Mouse (Mus musculus) myocyte (in vitro differentiated cells): ENCODE measurements around the gene Syce3. TPM values are rescaled to one million over a fixed set of nuclear protein-coding genes. Genes with fewer than 3 reads are reported as not detected.

Experiments
- H3K27me3 ChIP-seq: one replicate; pipeline ENCODE4 v1.6.1; 2011; ENCODE audit not compliant: control insufficient read depth, insufficient read depth, insufficient read length
- H3K36me3 ChIP-seq: one replicate; pipeline ENCODE4 v1.6.1; 2011; ENCODE audit not compliant: control insufficient read depth, insufficient read depth
- H3K4me2 ChIP-seq: one replicate; pipeline ENCODE4 v1.6.1; 2011; ENCODE audit warnings: low read depth, control low read depth
- H3K4me3 ChIP-seq: one replicate; pipeline ENCODE4 v1.5.1; 2011; ENCODE audit warnings: mild to moderate bottlenecking, control low read depth, moderate library complexity
- H3K79me2 ChIP-seq: one replicate; pipeline ENCODE4 v1.6.1; 2011; ENCODE audit not compliant: control insufficient read depth, insufficient read depth
- H3ac ChIP-seq: one replicate; pipeline ENCODE4 v1.6.1; 2011; ENCODE audit not compliant: control insufficient read depth, insufficient read length
- CEBPB ChIP-seq: IDR thresholded peaks from 2 replicates; pipeline ENCODE4 v1.6.1; 2011; ENCODE audit warnings: mild to moderate bottlenecking, moderate library complexity; ENCODE audit not compliant: poor library complexity, insufficient read depth, severe bottlenecking
- E2F4 ChIP-seq: IDR thresholded peaks from one replicate; pipeline ENCODE4 v1.6.1; 2011; ENCODE audit warnings: mild to moderate bottlenecking, control low read depth, moderate library complexity; ENCODE audit not compliant: insufficient read depth
- MAX ChIP-seq: IDR thresholded peaks from one replicate; pipeline ENCODE4 v1.6.1; 2011; ENCODE audit warnings: low read depth, mild to moderate bottlenecking, control low read depth
- MYOD1 ChIP-seq, 3 experiments: IDR thresholded peaks; one replicate each; pipeline ENCODE4 v1.6.1; 2011; ENCODE audit warnings: control low read depth in 2 of 3, low read depth in 2 of 3, mild to moderate bottlenecking in 2 of 3, moderate library complexity in 1 of 3; ENCODE audit not compliant: insufficient read length in 2 of 3, control insufficient read depth in 1 of 3
- MYOG ChIP-seq, 3 experiments: IDR thresholded peaks; one replicate each; pipeline ENCODE4 v1.6.1; 2011; ENCODE audit warnings: control low read depth in 2 of 3, low read depth in 2 of 3, mild to moderate bottlenecking in 2 of 3; ENCODE audit not compliant: insufficient read length in 2 of 3, control insufficient read depth in 1 of 3, insufficient read depth in 1 of 3
- POLR2A ChIP-seq: IDR thresholded peaks from one replicate; pipeline ENCODE4 v1.6.1; 2011; ENCODE audit warnings: low read depth, mild to moderate bottlenecking, control low read depth, moderate library complexity; ENCODE audit not compliant: insufficient read length
- POLR2AphosphoS2 ChIP-seq: IDR thresholded peaks from one replicate; pipeline ENCODE4 v1.6.1; 2011; ENCODE audit warnings: low read depth, control low read depth; ENCODE audit not compliant: insufficient read length
- REST ChIP-seq: IDR thresholded peaks from one replicate; pipeline ENCODE4 v1.6.1; 2011; ENCODE audit warnings: mild to moderate bottlenecking, control low read depth, moderate library complexity; ENCODE audit not compliant: insufficient read depth, insufficient read length
- SRF ChIP-seq: IDR thresholded peaks from one replicate; pipeline ENCODE4 v1.6.1; 2011; ENCODE audit warnings: low read depth; ENCODE audit not compliant: control insufficient read depth, insufficient read length
- TCF12 ChIP-seq: IDR thresholded peaks from one replicate; pipeline ENCODE4 v1.6.1; 2011; ENCODE audit warnings: mild to moderate bottlenecking, control low read depth; ENCODE audit not compliant: poor library complexity, insufficient read depth, severe bottlenecking
- TCF3 ChIP-seq: IDR thresholded peaks from one replicate; pipeline ENCODE4 v1.6.1; 2011; ENCODE audit warnings: low read depth, control low read depth; ENCODE audit not compliant: insufficient read length
- USF1 ChIP-seq: IDR thresholded peaks from one replicate; pipeline ENCODE4 v1.6.1; 2011; ENCODE audit warnings: low read depth, mild to moderate bottlenecking, control low read depth, moderate library complexity
- polyA plus RNA-seq: library from polyadenylated mRNA; unstranded; fragments of >200 nt; fragmentation: generic; extraction: Trizol; gene quantifications from one replicate; pipeline ENCODE4 v1.2.1, GENCODE M21; 2012; ENCODE audit warnings: missing spikeins

Gene Syce3
- polyA plus RNA-seq, 1 experiment: not detected

- no peaks in the 10 kb centered on the region for H3K79me2 ChIP-seq
- H3ac ChIP-seq: no peak overlapping the region
- H3K4me3 ChIP-seq: no peak overlapping the region
- H3K27me3 ChIP-seq: peaks cover 68% of the 10 kb centered on the region
- H3K36me3 ChIP-seq: no peaks in the 10 kb centered on the region
- no peak overlapping the region for H3K4me2 ChIP-seq
- no peak for TF ChIP-seq E2F4
- no peak for TF ChIP-seq SRF
- no peak for TF ChIP-seq TCF12
- TF ChIP-seq POLR2A: no peak
- TF ChIP-seq MYOG (IDR thresholded peaks at IDR 0.05; ENCODE audit: control insufficient read depth in 1 of 3, insufficient read depth in 1 of 3, insufficient read length in 2 of 3, low read depth in 2 of 3): no peak
- no peak for TF ChIP-seq POLR2AphosphoS2
- TF ChIP-seq MAX: no peak
- no peak for TF ChIP-seq MYOD1 (IDR thresholded peaks at IDR 0.05; ENCODE audit: control insufficient read depth in 1 of 3, insufficient read length in 2 of 3, low read depth in 2 of 3)
- no peak for TF ChIP-seq TCF3
- TF ChIP-seq REST: no peak
- no peak for TF ChIP-seq USF1
- TF ChIP-seq CEBPB: no peak
Observed at GRCm38 (mm10) chr15:89390081-89390480, 20.2 kb downstream of the Syce3 start.

GRCm38 (mm10) chr15:89387127-89387526 lies 23.2 kb downstream of the Syce3 start:
- H3K27me3 ChIP-seq: peaks cover 85% of the 10 kb centered on the region
- no peak overlapping the region for H3K4me3 ChIP-seq
- no peak overlapping the region for H3K4me2 ChIP-seq
- no peaks in the 10 kb centered on the region for H3K79me2 ChIP-seq
- no peak overlapping the region for H3ac ChIP-seq
- no peaks in the 10 kb centered on the region for H3K36me3 ChIP-seq
- no peak for TF ChIP-seq POLR2A
- TF ChIP-seq MYOD1 (IDR thresholded peaks at IDR 0.05; ENCODE audit: control insufficient read depth in 1 of 3, insufficient read length in 2 of 3, low read depth in 2 of 3): no peak
- no peak for TF ChIP-seq SRF
- no peak for TF ChIP-seq MYOG (IDR thresholded peaks at IDR 0.05; ENCODE audit: control insufficient read depth in 1 of 3, insufficient read depth in 1 of 3, insufficient read length in 2 of 3, low read depth in 2 of 3)
- TF ChIP-seq CEBPB: no peak
- TF ChIP-seq REST: no peak
- TF ChIP-seq TCF12: no peak
- no peak for TF ChIP-seq E2F4
- no peak for TF ChIP-seq USF1
- no peak for TF ChIP-seq TCF3
- no peak for TF ChIP-seq MAX
- TF ChIP-seq POLR2AphosphoS2: no peak

GRCm38 (mm10) chr15:89384617-89385016 lies 25.7 kb downstream of the Syce3 start, which contains the start of gene Klhdc7b:
Gene Klhdc7b (plus strand): TSS chr15:89384917.
- TF ChIP-seq SRF (no peak), POLR2AphosphoS2 (no peak), TCF12 (no peak), CEBPB (no peak), MYOG (IDR thresholded peaks at IDR 0.05; ENCODE audit: control insufficient read depth in 1 of 3, insufficient read depth in 1 of 3, insufficient read length in 2 of 3, low read depth in 2 of 3) (no peak), MYOD1 (IDR thresholded peaks at IDR 0.05; ENCODE audit: control insufficient read depth in 1 of 3, insufficient read length in 2 of 3, low read depth in 2 of 3) (no peak), E2F4 (no peak), REST (no peak), MAX (no peak), TCF3 (no peak), POLR2A (no peak), USF1 (no peak)
- no peak within 1 kb of the TSS for H3ac ChIP-seq
- no peak within 1 kb of the TSS for H3K4me3 ChIP-seq
- H3K27me3 ChIP-seq: peaks cover 65% of the 10 kb centered on the region
- no peak within 1 kb of the TSS for H3K4me2 ChIP-seq
- no peaks in the 10 kb centered on the region for H3K79me2 ChIP-seq
- H3K36me3 ChIP-seq: no peaks in the 10 kb centered on the region

- no peak for TF ChIP-seq TCF12
- no peak for TF ChIP-seq TCF3
- TF ChIP-seq REST: no peak
- TF ChIP-seq MYOG (IDR thresholded peaks at IDR 0.05; ENCODE audit: control insufficient read depth in 1 of 3, insufficient read depth in 1 of 3, insufficient read length in 2 of 3, low read depth in 2 of 3): no peak
- TF ChIP-seq USF1: no peak
- no peak for TF ChIP-seq CEBPB
- no peak for TF ChIP-seq MAX
- TF ChIP-seq MYOD1 (IDR thresholded peaks at IDR 0.05; ENCODE audit: control insufficient read depth in 1 of 3, insufficient read length in 2 of 3, low read depth in 2 of 3): no peak
- TF ChIP-seq POLR2AphosphoS2: no peak
- no peak for TF ChIP-seq E2F4
- no peak for TF ChIP-seq POLR2A
- no peak for TF ChIP-seq SRF
- Histone ChIP-seq H3K27me3 (peaks cover 53% of the 10 kb centered on the region), H3ac (no peak overlapping the region), H3K79me2 (no peaks in the 10 kb centered on the region), H3K4me3 (no peak overlapping the region), H3K4me2 (no peak overlapping the region), H3K36me3 (no peaks in the 10 kb centered on the region)
Observed at GRCm38 (mm10) chr15:89379429-89379828, 30.9 kb downstream of the Syce3 start.
